Mouse (Mus musculus) liver, embryonic 15.5 days (tissue): Measurements from ENCODE around the gene Vrtn. TPM values are rescaled to one million over a fixed set of nuclear protein-coding genes. Genes with fewer than 3 reads are reported as not detected.

ENCODE experiments used
- ATAC-seq: fragments of 200-750 bp; cut with Nextera tagmentation; 2 replicates; pipeline ENCODE4 v1.8.0; 2017; ENCODE audit warnings: moderate number of reproducible peaks, mild to moderate bottlenecking, moderate library complexity; ENCODE audit not compliant: insufficient read depth
- H3K27ac ChIP-seq: fragments of 300-500 bp; sonication (generic); replicated peaks from 2 replicates; pipeline ENCODE4 v1.5.1; 2015; ENCODE audit warnings: mild to moderate bottlenecking, inconsistent platforms
- H3K27me3 ChIP-seq: fragments of 300-500 bp; sonication (generic); 2 replicates; pipeline ENCODE4 v1.6.1; 2015; ENCODE audit warnings: mild to moderate bottlenecking, inconsistent platforms
- H3K36me3 ChIP-seq: fragments of 300-500 bp; sonication (generic); replicated peaks from 2 replicates; pipeline ENCODE4 v1.6.1; 2015; ENCODE audit warnings: moderate library complexity, mild to moderate bottlenecking, inconsistent platforms
- H3K4me1 ChIP-seq: fragments of 300-500 bp; sonication (generic); replicated peaks from 2 replicates; pipeline ENCODE4 v1.6.1; 2015; ENCODE audit warnings: inconsistent platforms
- H3K4me2 ChIP-seq: fragments of 300-500 bp; sonication (generic); 2 replicates; pipeline ENCODE4 v1.6.1; 2015; ENCODE audit warnings: moderate library complexity, mild to moderate bottlenecking, inconsistent platforms
- H3K4me3 ChIP-seq: fragments of 300-500 bp; sonication (generic); replicated peaks from 2 replicates; pipeline ENCODE4 v1.5.1; 2015; ENCODE audit warnings: mild to moderate bottlenecking, inconsistent platforms
- H3K9ac ChIP-seq: fragments of 300-500 bp; sonication (generic); 2 replicates; pipeline ENCODE4 v1.6.1; 2015; ENCODE audit warnings: moderate library complexity, mild to moderate bottlenecking, inconsistent platforms
- H3K9me3 ChIP-seq: fragments of 300-500 bp; sonication (generic); replicated peaks from 2 replicates; pipeline ENCODE4 v1.6.1; 2016; ENCODE audit warnings: inconsistent platforms
- WGBS: fragments of 180-500 bp; shearing (Covaris S2); methylation state at CpG from one replicate; pipeline ENCODE4 v1.1.7; 2015; ENCODE audit warnings: mixed read lengths; ENCODE audit not compliant: insufficient replicate concordance; 5-methylcytosine and 5-hydroxymethylcytosine counted together
- polyA plus RNA-seq: library from polyadenylated mRNA; unstranded; fragments of >200 nt; fragmentation: Nextera tagmentation; extraction: Ambion mirVana; gene quantifications from 2 replicates; pipeline ENCODE4 v1.2.1, GENCODE M21; 2015

Gene Vrtn
- polyA plus RNA-seq, 1 experiment from 2014 or later: not detected

GRCm38 (mm10) chr12:84625116-84625515 lies 15.7 kb upstream of the Vrtn start:
- H3K4me3 ChIP-seq: no peak overlapping the region
- H3K9me3 ChIP-seq: no peaks in the 10 kb centered on the region
- ATAC-seq: no peak
- H3K27ac ChIP-seq: no peak overlapping the region
- no peaks in the 10 kb centered on the region for H3K4me1 ChIP-seq
- H3K9ac ChIP-seq: no peak overlapping the region
- H3K36me3 ChIP-seq: no peaks in the 10 kb centered on the region
- peaks cover 41% of the 10 kb centered on the region for H3K27me3 ChIP-seq
- WGBS: 16% methylated on average over 9 of the region's 9 CpGs
- H3K4me2 ChIP-seq: no peak overlapping the region

- no peak overlapping the region for H3K4me3 ChIP-seq
- peaks cover 11% of the 10 kb centered on the region; the same call in 1 of the 2 replicates for H3K27me3 ChIP-seq
- 31% methylated on average over 3 of the region's 3 CpGs for WGBS
- H3K27ac ChIP-seq: no peak overlapping the region
- H3K36me3 ChIP-seq: no peaks in the 10 kb centered on the region
- no peak for ATAC-seq
- no peak overlapping the region for H3K4me2 ChIP-seq
- no peaks in the 10 kb centered on the region for H3K9me3 ChIP-seq
- H3K4me1 ChIP-seq: no peaks in the 10 kb centered on the region
- no peak overlapping the region for H3K9ac ChIP-seq
Observed at GRCm38 (mm10) chr12:84631867-84632266, 9.0 kb upstream of the Vrtn start.

GRCm38 (mm10) chr12:84640253-84640652 lies 566 bp upstream of the Vrtn start:
- no peak overlapping the region for H3K4me3 ChIP-seq
- no peaks in the 10 kb centered on the region for H3K36me3 ChIP-seq
- 9% methylated on average over 6 of the region's 6 CpGs for WGBS
- no peak overlapping the region for H3K9ac ChIP-seq
- H3K27ac ChIP-seq: no peak overlapping the region
- H3K4me1 ChIP-seq: no peaks in the 10 kb centered on the region
- peaks cover 55% of the 10 kb centered on the region for H3K27me3 ChIP-seq
- no peaks in the 10 kb centered on the region for H3K9me3 ChIP-seq
- no peak overlapping the region for H3K4me2 ChIP-seq
- ATAC-seq: no peak

- Histone ChIP-seq H3K27me3 (peaks cover 18% of the 10 kb centered on the region; the same call in 1 of the 2 replicates), H3K4me2 (no peak overlapping the region), H3K9me3 (no peaks in the 10 kb centered on the region), H3K4me1 (no peaks in the 10 kb centered on the region), H3K9ac (no peak overlapping the region), H3K4me3 (no peak overlapping the region), H3K27ac (no peak overlapping the region), H3K36me3 (no peaks in the 10 kb centered on the region)
- 73% methylated on average over 13 of the region's 13 CpGs for WGBS
- no peak for ATAC-seq
Observed at GRCm38 (mm10) chr12:84650234-84650633, 9.4 kb downstream of the Vrtn start.

- Histone ChIP-seq H3K4me2 (no peak overlapping the region), H3K9ac (no peak overlapping the region), H3K36me3 (no peaks in the 10 kb centered on the region), H3K27ac (no peak overlapping the region), H3K4me3 (no peak overlapping the region), H3K27me3 (peaks cover 18% of the 10 kb centered on the region; the same call in 1 of the 2 replicates), H3K4me1 (no peaks in the 10 kb centered on the region), H3K9me3 (no peaks in the 10 kb centered on the region)
- 12% methylated on average over 3 of the region's 3 CpGs for WGBS
- ATAC-seq: no peak
Observed at GRCm38 (mm10) chr12:84653912-84654311, 13.1 kb downstream of the Vrtn start.

GRCm38 (mm10) chr12:84670555-84670954 lies 29.7 kb downstream of the Vrtn start:
- no peak overlapping the region for H3K27ac ChIP-seq
- no peaks in the 10 kb centered on the region for H3K36me3 ChIP-seq
- H3K4me1 ChIP-seq: no peaks in the 10 kb centered on the region
- H3K9me3 ChIP-seq: no peaks in the 10 kb centered on the region
- peaks cover 11% of the 10 kb centered on the region for H3K27me3 ChIP-seq
- 59% methylated on average over 3 of the region's 3 CpGs for WGBS
- no peak overlapping the region for H3K9ac ChIP-seq
- H3K4me2 ChIP-seq: no peak overlapping the region
- ATAC-seq: no peak
- no peak overlapping the region for H3K4me3 ChIP-seq

- Histone ChIP-seq H3K9me3 (no peaks in the 10 kb centered on the region), H3K36me3 (no peaks in the 10 kb centered on the region), H3K27ac (no peak overlapping the region), H3K4me1 (no peaks in the 10 kb centered on the region), H3K4me3 (no peak overlapping the region), H3K4me2 (no peak overlapping the region), H3K9ac (no peak overlapping the region), H3K27me3 (peaks cover 11% of the 10 kb centered on the region)
- WGBS: 23% methylated on average over 10 of the region's 10 CpGs
- ATAC-seq: no peak
Observed at GRCm38 (mm10) chr12:84671646-84672045, 30.8 kb downstream of the Vrtn start.

GRCm38 (mm10) chr12:84674666-84675526 lies 34.1 kb downstream of the Vrtn start:
- Histone ChIP-seq H3K4me1 (no peaks in the 10 kb centered on the region), H3K9ac (no peak overlapping the region), H3K9me3 (no peaks in the 10 kb centered on the region), H3K4me2 (no peak overlapping the region), H3K4me3 (no peak overlapping the region), H3K27ac (no peak overlapping the region), H3K27me3 (peaks cover 11% of the 10 kb centered on the region), H3K36me3 (no peaks in the 10 kb centered on the region)
- no peak for ATAC-seq
- 37% methylated on average over 14 of the region's 14 CpGs for WGBS

GRCm38 (mm10) chr12:84676011-84676410 lies 35.2 kb downstream of the Vrtn start:
- H3K4me1 ChIP-seq: no peaks in the 10 kb centered on the region
- no peaks in the 10 kb centered on the region for H3K36me3 ChIP-seq
- H3K4me3 ChIP-seq: no peak overlapping the region
- no peak overlapping the region for H3K27ac ChIP-seq
- no peaks in the 10 kb centered on the region for H3K9me3 ChIP-seq
- H3K9ac ChIP-seq: no peak overlapping the region
- H3K27me3 ChIP-seq: peaks cover 19% of the 10 kb centered on the region
- no peak for ATAC-seq
- no peak overlapping the region for H3K4me2 ChIP-seq
- 36% methylated on average over 3 of the region's 3 CpGs for WGBS

GRCm38 (mm10) chr12:84684569-84684968 lies 43.8 kb downstream of the Vrtn start:
- Histone ChIP-seq H3K4me2 (no peak overlapping the region), H3K4me3 (no peak overlapping the region), H3K4me1 (no peaks in the 10 kb centered on the region), H3K9ac (no peak overlapping the region), H3K27ac (no peak overlapping the region), H3K9me3 (no peaks in the 10 kb centered on the region), H3K27me3 (peaks cover 21% of the 10 kb centered on the region), H3K36me3 (no peaks in the 10 kb centered on the region)
- 49% methylated on average over 7 of the region's 7 CpGs for WGBS
- ATAC-seq: no peak

GRCm38 (mm10) chr12:84686176-84686575 lies 45.4 kb downstream of the Vrtn start:
- no peaks in the 10 kb centered on the region for H3K9me3 ChIP-seq
- H3K9ac ChIP-seq: no peak overlapping the region
- H3K4me3 ChIP-seq: no peak overlapping the region
- peaks cover 11% of the 10 kb centered on the region; the same call in 1 of the 2 replicates for H3K27me3 ChIP-seq
- no peak overlapping the region for H3K27ac ChIP-seq
- WGBS: 41% methylated on average over 4 of the region's 4 CpGs
- no peak overlapping the region for H3K4me2 ChIP-seq
- H3K4me1 ChIP-seq: no peaks in the 10 kb centered on the region
- H3K36me3 ChIP-seq: no peaks in the 10 kb centered on the region
- no peak for ATAC-seq
